Mouse (Mus musculus): ENCODE measurements around the gene Ubac2. TPM values are rescaled to one million over a fixed set of nuclear protein-coding genes. Genes with fewer than 3 reads are reported as not detected.

Gene Ubac2
- total RNA-seq, 2 experiments from 2014 or later, result 31.5 to 35.8 TPM

DNA sequence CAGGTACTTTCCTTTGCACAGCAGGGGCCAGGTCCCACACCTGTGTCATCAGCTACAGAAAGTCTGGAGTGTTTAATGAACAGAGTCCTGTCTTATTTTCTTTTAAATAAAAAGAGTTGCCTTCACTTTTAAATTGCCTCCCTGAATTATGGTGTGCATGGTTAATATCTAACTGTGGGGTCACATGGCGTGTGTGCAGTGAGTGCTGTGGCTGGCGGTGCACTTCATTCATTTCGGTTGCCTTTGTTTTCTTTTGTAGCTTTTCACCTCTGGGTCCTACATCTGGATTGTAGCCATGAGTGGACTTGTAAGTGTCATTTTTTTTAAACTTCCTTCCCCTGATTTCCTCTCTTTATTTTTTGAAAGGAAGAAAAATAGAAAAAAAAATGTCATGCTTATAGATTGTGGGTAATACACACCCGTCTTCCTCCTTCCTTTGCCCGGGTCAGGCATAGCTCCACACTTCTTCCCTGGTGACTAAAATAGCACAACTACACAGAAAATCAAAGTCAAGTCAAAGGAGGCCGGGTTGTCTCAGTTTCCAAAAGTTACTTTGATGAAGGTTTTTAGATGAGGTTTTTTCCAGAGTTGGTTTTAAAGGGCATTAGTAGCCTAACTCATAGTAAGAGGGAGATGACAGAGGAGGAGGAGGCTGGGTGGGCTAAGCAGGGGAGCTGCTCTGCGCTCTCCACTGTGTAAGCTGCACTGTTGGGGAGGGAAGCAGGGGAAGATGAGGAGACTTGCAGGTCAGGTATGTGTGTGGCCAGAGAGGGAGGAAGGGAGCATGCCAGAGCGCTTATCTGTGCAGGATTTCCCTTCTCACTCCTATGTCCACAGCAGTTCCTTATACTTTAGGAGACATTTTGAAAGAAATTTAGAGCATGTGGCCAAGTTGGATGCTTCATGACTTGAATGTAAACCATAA is 104.9 kb downstream of the Ubac2 start:
- DNase-seq, result no peak
- Histone ChIP-seq H3K27ac (no peak overlapping the region; the same call in 1 of the 2 replicates), H3K4me3 (no peak overlapping the region)
- intact Hi-C loops (cut with DNase I), result no loop called here
- no peak for TF ChIP-seq CTCF (IDR thresholded peaks at IDR 0.05)

- H3K4me3 ChIP-seq, result no peak overlapping the region
- H3K27ac ChIP-seq, result no peak overlapping the region
- intact Hi-C loops (cut with DNase I), result no loop called here
- TF ChIP-seq CTCF (IDR thresholded peaks at IDR 0.05), result no peak
- no peak for DNase-seq
Measured at GRCm38 (mm10) chr14:121985477-121985876, 107.1 kb downstream of the Ubac2 start.

DNA sequence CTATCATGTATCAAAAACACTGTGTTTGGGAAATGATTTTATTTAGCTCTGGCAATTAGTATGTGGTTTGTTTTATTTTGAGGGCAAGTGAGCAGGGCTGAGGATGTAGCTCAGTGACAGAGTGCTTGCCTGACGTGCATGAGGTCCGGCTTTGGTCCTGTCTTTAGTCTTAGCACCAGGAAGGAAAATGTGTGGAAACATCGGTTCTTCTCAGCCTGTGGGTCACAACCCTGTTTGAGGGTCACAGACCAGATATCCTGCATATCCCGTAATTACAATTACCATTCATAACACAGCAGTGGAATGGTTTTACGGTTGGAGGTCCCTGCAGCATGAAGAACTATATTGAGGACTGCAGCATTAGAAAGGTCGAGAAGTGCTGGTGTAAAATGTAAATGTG is 107.6 kb downstream of the Ubac2 start:
- TF ChIP-seq CTCF (IDR thresholded peaks at IDR 0.05), result no peak
- DNase-seq, result no peak
- Histone ChIP-seq H3K4me3 (no peak overlapping the region), H3K27ac (no peak overlapping the region; the same call in 1 of the 2 replicates)
- intact Hi-C loops (cut with DNase I), result no loop called here

- intact Hi-C loops (cut with DNase I), result no loop called here
- no peak overlapping the region for H3K4me3 ChIP-seq
- no peak overlapping the region for H3K27ac ChIP-seq
- TF ChIP-seq CTCF (IDR thresholded peaks at IDR 0.05), result no peak
- DNase-seq, result no peak
Measured at GRCm38 (mm10) chr14:121987287-121987686, 108.9 kb downstream of the Ubac2 start.

DNA sequence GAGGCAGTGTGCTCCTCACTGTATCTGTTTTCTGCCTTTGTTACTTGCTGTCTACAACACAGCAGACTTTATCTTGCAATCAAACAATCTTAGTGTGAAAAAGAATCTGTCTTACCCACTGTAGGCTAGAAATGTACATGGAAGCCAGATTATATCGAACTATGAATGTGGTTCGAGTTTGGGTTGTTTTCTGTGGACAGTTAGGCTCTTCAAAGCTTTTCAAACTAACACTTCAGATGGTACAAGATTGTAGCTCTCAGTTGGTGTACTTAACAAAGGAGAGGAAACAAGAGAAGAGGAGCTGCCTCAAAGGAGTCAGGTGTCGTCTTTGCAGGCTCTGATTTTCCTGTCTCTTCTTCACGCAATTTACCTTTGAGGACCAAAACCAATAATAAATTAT is 109.3 kb downstream of the Ubac2 start:
- Histone ChIP-seq H3K4me3 (no peak overlapping the region), H3K27ac (no peak overlapping the region)
- no peak for DNase-seq
- intact Hi-C loops (cut with DNase I), result no loop called here
- TF ChIP-seq CTCF (IDR thresholded peaks at IDR 0.05), result no peak

- TF ChIP-seq CTCF (IDR thresholded peaks at IDR 0.05), result no peak
- intact Hi-C loops (cut with DNase I), result no loop called here
- DNase-seq, result no peak
Measured at GRCm38 (mm10) chr14:121989331-121989730, 110.9 kb downstream of the Ubac2 start.

GRCm38 (mm10) chr14:121989869-121990268 is 111.4 kb downstream of the Ubac2 start:
- Histone ChIP-seq H3K4me3 (no peak overlapping the region), H3K27ac (no peak overlapping the region)
- intact Hi-C loops (cut with DNase I), result no loop called here
- TF ChIP-seq CTCF (IDR thresholded peaks at IDR 0.05), result no peak
- no peak for DNase-seq

More at GRCm38 (mm10) chr14:121989331-121989730, 110.9 kb downstream of the Ubac2 start:
- H3K4me3 ChIP-seq, result no peak overlapping the region
- H3K27ac ChIP-seq, result no peak overlapping the region

GRCm38 (mm10) chr14:121990897-121991296 is 112.5 kb downstream of the Ubac2 start:
- H3K4me3 ChIP-seq, result no peak overlapping the region
- intact Hi-C loops (cut with DNase I), result no loop called here
- no peak for TF ChIP-seq CTCF (IDR thresholded peaks at IDR 0.05)
- H3K27ac ChIP-seq, result no peak overlapping the region
- no peak for DNase-seq

- intact Hi-C loops (cut with DNase I), result no loop called here
- no peak for DNase-seq
- Histone ChIP-seq H3K4me3 (no peak overlapping the region), H3K27ac (no peak overlapping the region)
- TF ChIP-seq CTCF (IDR thresholded peaks at IDR 0.05), result no peak
Measured at GRCm38 (mm10) chr14:121991921-121992320, 113.5 kb downstream of the Ubac2 start.

- Histone ChIP-seq H3K27ac (no peak overlapping the region), H3K4me3 (no peak overlapping the region)
- intact Hi-C loops (cut with DNase I), result no loop called here
- TF ChIP-seq CTCF (IDR thresholded peaks at IDR 0.05), result no peak
- DNase-seq, result no peak
Measured at GRCm38 (mm10) chr14:121992395-121993280, 114.2 kb downstream of the Ubac2 start.

DNA sequence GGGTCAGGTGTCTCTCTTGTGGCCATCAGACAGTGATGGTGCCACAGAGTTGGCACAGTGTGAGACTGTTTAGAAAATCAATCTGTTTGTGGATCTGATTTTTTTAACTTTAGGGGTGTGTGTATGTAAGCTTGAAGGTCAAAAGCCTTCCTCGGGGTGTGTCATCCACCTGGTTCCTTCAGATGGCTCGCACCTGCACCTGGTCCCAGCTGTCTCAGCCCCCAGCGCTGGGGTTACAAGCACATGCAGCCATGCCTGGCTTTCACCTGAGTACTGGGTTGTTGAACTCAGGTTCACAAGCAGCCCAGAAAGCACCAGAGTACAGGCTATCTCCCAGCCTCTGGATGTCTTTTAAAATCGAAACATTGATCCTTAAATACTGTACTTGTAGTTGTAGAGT is 115.2 kb downstream of the Ubac2 start:
- no peak for DNase-seq
- Histone ChIP-seq H3K27ac (no peak overlapping the region), H3K4me3 (no peak overlapping the region)
- intact Hi-C loops (cut with DNase I), result no loop called here
- TF ChIP-seq CTCF (IDR thresholded peaks at IDR 0.05), result no peak

DNA sequence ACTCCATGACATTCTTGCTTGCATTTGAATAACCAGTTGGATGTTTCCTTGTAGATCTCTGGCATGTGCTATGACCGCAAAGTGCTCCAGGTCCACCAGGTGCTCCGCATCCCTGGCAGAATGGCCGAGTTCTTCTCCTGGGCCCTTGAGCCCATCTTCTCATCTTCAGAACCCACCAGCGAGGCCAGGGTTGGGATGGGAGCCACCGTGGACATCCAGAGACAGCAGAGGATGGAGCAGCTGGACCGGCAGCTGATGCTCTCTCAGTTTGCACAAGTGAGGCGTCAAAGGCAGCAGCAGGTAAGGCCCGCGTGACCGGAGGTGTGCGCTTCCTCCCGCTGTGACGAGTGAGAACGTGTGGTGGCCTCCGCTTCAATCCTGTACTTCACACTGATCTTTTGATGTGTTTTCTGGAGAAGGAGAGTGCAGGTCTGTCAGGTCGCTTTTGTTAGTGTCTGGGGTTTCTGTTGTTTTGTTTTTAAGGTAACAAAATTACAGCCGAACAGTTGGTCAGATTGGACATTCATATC is 115.8 kb downstream of the Ubac2 start:
- intact Hi-C loops (cut with DNase I), result no loop called here
- Histone ChIP-seq H3K4me3 (no peak overlapping the region), H3K27ac (no peak overlapping the region)
- no peak for TF ChIP-seq CTCF (IDR thresholded peaks at IDR 0.05)
- DNase-seq, result no peak
